Mouse (Mus musculus): ENCODE measurements around the gene Mylip.

DNA sequence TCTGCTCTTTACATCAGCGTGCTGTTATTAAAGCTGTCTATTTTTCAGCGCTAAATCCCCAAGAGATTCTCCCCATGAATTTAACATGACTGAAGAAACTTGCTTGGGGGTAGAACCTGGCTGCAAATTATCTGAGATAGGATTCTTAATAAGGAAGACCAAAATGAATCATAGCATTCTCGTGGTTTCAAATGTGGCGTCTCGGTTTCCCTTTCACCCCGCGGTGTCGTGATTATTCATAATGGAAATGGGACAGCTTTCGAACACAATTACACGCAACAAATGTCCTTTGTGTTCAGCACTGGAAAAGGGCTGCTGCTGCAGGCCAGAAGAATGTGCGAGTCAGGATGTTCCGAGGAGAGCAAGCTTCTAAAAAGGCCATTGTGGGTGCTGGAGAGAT, 29.4 kb downstream of the Mylip start:
- TF ChIP-seq MAFK (IDR thresholded peaks at IDR 0.05; ENCODE audit: insufficient replicate concordance, low read length): peak; percentile 81
- TF ChIP-seq POLR2A (IDR thresholded peaks at IDR 0.05; ENCODE audit: low read depth, low read length): no peak
- TF ChIP-seq TBP (conservative IDR thresholded peaks at IDR 0.05; ENCODE audit: low read depth, low read length): no peak
- TF ChIP-seq CTCF (conservative IDR thresholded peaks at IDR 0.05 in 1 of 2, IDR thresholded peaks at IDR 0.05 in 1 of 2; ENCODE audit: low read depth in 2 of 2, low read length in 2 of 2): no peak
- no peak for TF ChIP-seq HCFC1 (IDR thresholded peaks at IDR 0.05; ENCODE audit: low read depth, low read length)

All from CH12.LX (cell line).